Mouse (Mus musculus) intestine, postnatal 0 days (tissue): Measurements from ENCODE around the gene Wdr83os. TPM values are rescaled to one million over a fixed set of nuclear protein-coding genes. Genes with fewer than 3 reads are reported as not detected.
A peak's percentile ranks its signal among the peaks of the same experiment; 100 is the strongest.

Experiments
- ATAC-seq: fragments of 200-750 bp; cut with Nextera tagmentation; 2 replicates; pipeline ENCODE4 v1.8.0; 2017; ENCODE audit warnings: mild to moderate bottlenecking, moderate TSS enrichment, moderate library complexity
- H3K27ac ChIP-seq: fragments of 300-500 bp; sonication (generic); 2 replicates; pipeline ENCODE4 v1.5.1; 2014; ENCODE audit warnings: mild to moderate bottlenecking, low read depth, low read length, moderate library complexity
- H3K27me3 ChIP-seq: fragments of 300-500 bp; sonication (generic); replicated peaks from 2 replicates; pipeline ENCODE4 v1.6.1; 2014; ENCODE audit warnings: low read length, mixed read lengths; ENCODE audit not compliant: control insufficient read depth, insufficient read depth
- H3K36me3 ChIP-seq: fragments of 300-500 bp; sonication (generic); 2 replicates; pipeline ENCODE4 v1.6.1; 2014; ENCODE audit warnings: mild to moderate bottlenecking, moderate library complexity; ENCODE audit not compliant: control insufficient read depth, insufficient read depth
- H3K4me1 ChIP-seq: fragments of 300-500 bp; sonication (generic); replicated peaks from 2 replicates; pipeline ENCODE4 v1.6.1; 2014; ENCODE audit warnings: antibody characterized with exemption, low read length, mixed read lengths; ENCODE audit not compliant: control insufficient read depth, insufficient read depth
- H3K4me2 ChIP-seq: fragments of 300-500 bp; sonication (generic); replicated peaks from 2 replicates; pipeline ENCODE4 v1.6.1; 2014; ENCODE audit warnings: low read depth, mild to moderate bottlenecking, moderate library complexity
- H3K4me3 ChIP-seq: fragments of 300-500 bp; sonication (generic); 2 replicates; pipeline ENCODE4 v1.5.1; 2014; ENCODE audit warnings: low read depth, low read length
- H3K9ac ChIP-seq: fragments of 300-500 bp; sonication (generic); 2 replicates; pipeline ENCODE4 v1.6.1; 2014; ENCODE audit warnings: mild to moderate bottlenecking, low read depth, low read length
- H3K9me3 ChIP-seq: fragments of 300-500 bp; sonication (generic); 2 replicates; pipeline ENCODE4 v1.6.1; 2016; ENCODE audit warnings: mixed run types; ENCODE audit not compliant: control insufficient read depth
- CTCF ChIP-seq: sonication (generic); IDR thresholded peaks from 2 replicates; pipeline ENCODE4 v1.5.1; 2016; ENCODE audit warnings: low read depth, mild to moderate bottlenecking, control low read depth, antibody characterized with exemption, moderate library complexity
- WGBS: fragments of 180-500 bp; shearing (Covaris S2); extraction: QIAGEN DNeasy Blood & Tissue Kit; methylation state at CpG from one replicate; pipeline ENCODE4 v1.1.7; 2014; 5-methylcytosine and 5-hydroxymethylcytosine counted together
- polyA plus RNA-seq: library from polyadenylated mRNA; unstranded; fragments of >200 nt; fragmentation: Nextera tagmentation; extraction: Ambion mirVana; gene quantifications from 2 replicates; pipeline ENCODE4 v1.2.1, GENCODE M21; 2015

Wdr83os gene
- polyA plus RNA-seq: 93.1 and 93.6 TPM in 2 replicates

- peaks cover 7% of the 10 kb centered on the region for H3K4me1 ChIP-seq
- peaks cover 25% of the 10 kb centered on the region for H3K36me3 ChIP-seq
- peak within 1 kb of the TSS; percentile 89 for H3K4me3 ChIP-seq
- peak within 1 kb of the TSS; percentile 98 for H3K4me2 ChIP-seq
- no peaks in the 10 kb centered on the region for H3K9me3 ChIP-seq
- TF ChIP-seq CTCF: no peak
- peak within 1 kb of the TSS; percentile 81 for H3K27ac ChIP-seq
- peak within 1 kb of the TSS; percentile 86 for H3K9ac ChIP-seq
- no peak for ATAC-seq
- under 1% methylated on average over 30 of the region's 30 CpGs for WGBS
- H3K27me3 ChIP-seq: no peaks in the 10 kb centered on the region
Observed at GRCm38 (mm10) chr8:85080532-85081215, at the start of gene Wdr83os. Gene Wdr83os (plus strand): TSS chr8:85080740.

- Histone ChIP-seq H3K27ac (no peak overlapping the region), H3K4me3 (no peak overlapping the region), H3K9ac (no peak overlapping the region), H3K36me3 (peaks cover 21% of the 10 kb centered on the region), H3K9me3 (no peaks in the 10 kb centered on the region), H3K4me1 (peaks cover 6% of the 10 kb centered on the region; the same call in 1 of the 2 replicates), H3K27me3 (no peaks in the 10 kb centered on the region), H3K4me2 (no peak overlapping the region)
- 71% methylated on average over 4 of the region's 4 CpGs for WGBS
- no peak for TF ChIP-seq CTCF
- ATAC-seq: no peak
Observed at GRCm38 (mm10) chr8:85032622-85033311, 47.8 kb upstream of the Wdr83os start.

GRCm38 (mm10) chr8:85033867-85034266 is 46.7 kb upstream of the Wdr83os start:
- 48% methylated on average over 1 of the region's 1 CpGs for WGBS
- no peaks in the 10 kb centered on the region for H3K27me3 ChIP-seq
- ATAC-seq: no peak
- no peak overlapping the region for H3K4me3 ChIP-seq
- H3K9ac ChIP-seq: no peak overlapping the region
- TF ChIP-seq CTCF: no peak
- no peak overlapping the region for H3K4me2 ChIP-seq
- H3K36me3 ChIP-seq: peaks cover 21% of the 10 kb centered on the region
- peaks cover 5% of the 10 kb centered on the region; the same call in 1 of the 2 replicates for H3K4me1 ChIP-seq
- H3K9me3 ChIP-seq: no peaks in the 10 kb centered on the region
- no peak overlapping the region for H3K27ac ChIP-seq

- peak overlapping the region; percentile 94 for H3K4me2 ChIP-seq
- under 1% methylated on average over 13 of the region's 13 CpGs for WGBS
- peaks cover 5% of the 10 kb centered on the region; the same call in 1 of the 2 replicates for H3K4me1 ChIP-seq
- no peak for ATAC-seq
- peak overlapping the region; percentile 88 for H3K4me3 ChIP-seq
- H3K36me3 ChIP-seq: peaks cover 19% of the 10 kb centered on the region
- H3K27ac ChIP-seq: peak overlapping the region; percentile 17; the same call in 1 of the 2 replicates
- H3K9ac ChIP-seq: 0 out of 2 replicates have a peak overlapping the region, but pooled peaks have one; percentile 32
- H3K27me3 ChIP-seq: no peaks in the 10 kb centered on the region
- no peaks in the 10 kb centered on the region for H3K9me3 ChIP-seq
- TF ChIP-seq CTCF: no peak
Observed at GRCm38 (mm10) chr8:85034764-85035163, 45.8 kb upstream of the Wdr83os start.

- Histone ChIP-seq H3K9ac (peak overlapping the region; percentile 89), H3K27me3 (no peaks in the 10 kb centered on the region), H3K9me3 (no peaks in the 10 kb centered on the region), H3K4me3 (peak overlapping the region; percentile 88), H3K36me3 (peaks cover 14% of the 10 kb centered on the region), H3K4me2 (peak overlapping the region; percentile 94), H3K27ac (peak overlapping the region; percentile 96), H3K4me1 (peaks cover 5% of the 10 kb centered on the region; the same call in 1 of the 2 replicates)
- TF ChIP-seq CTCF: no peak
- 2% methylated on average over 12 of the region's 12 CpGs for WGBS
- no peak for ATAC-seq
Observed at GRCm38 (mm10) chr8:85035165-85035727, 45.3 kb upstream of the Wdr83os start.
